Mouse (Mus musculus) megakaryocyte, embryonic 14.5 days (primary cell): Measurements from ENCODE around the gene Picalm.

ENCODE experiments used
- FLI1 ChIP-seq: IDR thresholded peaks from 2 replicates; pipeline ENCODE4 v1.6.1; 2012; ENCODE audit warnings: low read length, inconsistent platforms, mixed read lengths
- GATA1 ChIP-seq: IDR thresholded peaks from 3 replicates; pipeline ENCODE4 v1.6.1; 2012; ENCODE audit warnings: mixed read lengths, low read length, inconsistent platforms, borderline replicate concordance

DNA sequence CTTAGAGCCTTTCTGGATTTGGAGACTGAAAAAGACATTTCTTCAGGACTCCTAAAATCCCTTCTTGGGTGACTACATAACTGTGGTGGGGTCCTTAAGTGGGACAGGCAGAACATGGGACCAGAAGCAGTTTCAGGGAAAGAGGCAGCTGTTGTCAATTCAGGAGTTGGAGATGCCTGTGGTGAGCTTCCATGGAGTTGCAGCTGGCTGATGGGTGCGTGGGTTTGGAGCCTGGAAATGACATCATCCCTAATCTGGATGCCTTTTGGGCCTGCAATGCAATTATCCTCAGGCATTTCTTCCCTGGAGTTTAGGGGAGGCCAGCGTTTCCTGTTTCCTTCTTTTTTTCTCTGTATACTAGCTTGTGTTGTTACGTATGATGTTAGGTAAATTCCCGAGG lies 103.9 kb downstream of the Picalm start:
- TF ChIP-seq GATA1 (no peak), FLI1 (no peak)
